Mouse (Mus musculus) liver, postnatal 0 days (tissue): ENCODE results near the gene Zfp148.

Source experiments
- CTCF ChIP-seq: sonication (generic); IDR thresholded peaks from 2 replicates; pipeline ENCODE4 v1.5.1; 2016; ENCODE audit warnings: antibody characterized with exemption, low read depth
- EP300 ChIP-seq: IDR thresholded peaks from 2 replicates; pipeline ENCODE4 v1.6.1; 2016; ENCODE audit warnings: antibody characterized with exemption, low read depth, mild to moderate bottlenecking

GRCm38 (mm10) chr16:33383584-33383983 lies 2.9 kb downstream of the Zfp148 start:
- no peak for TF ChIP-seq CTCF
- TF ChIP-seq EP300, result no peak
